Mouse (Mus musculus) left cerebral cortex, postnatal 4 days (tissue): ENCODE results near the gene 2610528J11Rik. TPM values are rescaled to one million over a fixed set of nuclear protein-coding genes. Genes with fewer than 3 reads are reported as not detected.

Experiments
- total RNA-seq, 2 experiments: library from RNA; stranded (reverse); gene quantifications; 2 replicates each; pipeline ENCODE4 v1.2.3; 2021

The 2610528J11Rik gene
- total RNA-seq, 2 experiments from 2014 or later: 0.38 TPM; not detected in 1

Other genes with a start within 250 kb of the 2610528J11Rik start
- gene Ptprf, start 235.6 kb upstream of the 2610528J11Rik start, total RNA-seq: 100 to 1,000 TPM; 229 to 232 TPM
- 10 to 100 TPM; 43.3 to 48.3 TPM for gene Szt2, start 117.7 kb upstream of the 2610528J11Rik start, total RNA-seq
- 10 to 100 TPM; 75.7 to 77.6 TPM for gene Med8, start 117.7 kb upstream of the 2610528J11Rik start, total RNA-seq
- gene Elovl1, start 98.9 kb upstream of the 2610528J11Rik start, total RNA-seq: 10 to 100 TPM; 17.0 to 17.9 TPM
- gene Cdc20, start 89.6 kb upstream of the 2610528J11Rik start, total RNA-seq: 10 to 100 TPM in 1 of 2 experiments, 1 to 10 TPM in 1; 8.2 to 11.2 TPM
- gene Mpl, start 69.5 kb upstream of the 2610528J11Rik start, total RNA-seq: not detected
- 10 to 100 TPM; 14.4 to 15.2 TPM for gene Tie1, start 36.9 kb upstream of the 2610528J11Rik start, total RNA-seq
- gene Tmem125, start 17.0 kb downstream of the 2610528J11Rik start, total RNA-seq: 1 to 10 TPM in 1 of 2 experiments, under 1 TPM in 1; 0.34 to 1.0 TPM
- 1 to 10 TPM in 1 of 2 experiments, under 1 TPM in 1; 0.97 to 1.3 TPM for gene Cfap57, start 93.8 kb downstream of the 2610528J11Rik start, total RNA-seq
- 10 to 100 TPM; 72.4 to 76.5 TPM for gene Ebna1bp2, start 93.8 kb downstream of the 2610528J11Rik start, total RNA-seq
- not detected for gene Olfr62, start 132.0 kb downstream of the 2610528J11Rik start, total RNA-seq
- gene Olfr1342, start 165.8 kb downstream of the 2610528J11Rik start, total RNA-seq: not detected
- not detected for gene Olfr1341, start 176.5 kb downstream of the 2610528J11Rik start, total RNA-seq
- not detected for gene Olfr1340, start 193.1 kb downstream of the 2610528J11Rik start, total RNA-seq
- gene Olfr1339, start 205.2 kb downstream of the 2610528J11Rik start, total RNA-seq: not detected
- not detected for gene Olfr1338, start 231.7 kb downstream of the 2610528J11Rik start, total RNA-seq